Mouse (Mus musculus): ENCODE results near the gene Arhgef3. TPM values are rescaled to one million over a fixed set of nuclear protein-coding genes. Genes with fewer than 3 reads are reported as not detected.

The Arhgef3 gene
- polyA plus RNA-seq, 1 experiment from 2014 or later = 2.9 TPM

DNA sequence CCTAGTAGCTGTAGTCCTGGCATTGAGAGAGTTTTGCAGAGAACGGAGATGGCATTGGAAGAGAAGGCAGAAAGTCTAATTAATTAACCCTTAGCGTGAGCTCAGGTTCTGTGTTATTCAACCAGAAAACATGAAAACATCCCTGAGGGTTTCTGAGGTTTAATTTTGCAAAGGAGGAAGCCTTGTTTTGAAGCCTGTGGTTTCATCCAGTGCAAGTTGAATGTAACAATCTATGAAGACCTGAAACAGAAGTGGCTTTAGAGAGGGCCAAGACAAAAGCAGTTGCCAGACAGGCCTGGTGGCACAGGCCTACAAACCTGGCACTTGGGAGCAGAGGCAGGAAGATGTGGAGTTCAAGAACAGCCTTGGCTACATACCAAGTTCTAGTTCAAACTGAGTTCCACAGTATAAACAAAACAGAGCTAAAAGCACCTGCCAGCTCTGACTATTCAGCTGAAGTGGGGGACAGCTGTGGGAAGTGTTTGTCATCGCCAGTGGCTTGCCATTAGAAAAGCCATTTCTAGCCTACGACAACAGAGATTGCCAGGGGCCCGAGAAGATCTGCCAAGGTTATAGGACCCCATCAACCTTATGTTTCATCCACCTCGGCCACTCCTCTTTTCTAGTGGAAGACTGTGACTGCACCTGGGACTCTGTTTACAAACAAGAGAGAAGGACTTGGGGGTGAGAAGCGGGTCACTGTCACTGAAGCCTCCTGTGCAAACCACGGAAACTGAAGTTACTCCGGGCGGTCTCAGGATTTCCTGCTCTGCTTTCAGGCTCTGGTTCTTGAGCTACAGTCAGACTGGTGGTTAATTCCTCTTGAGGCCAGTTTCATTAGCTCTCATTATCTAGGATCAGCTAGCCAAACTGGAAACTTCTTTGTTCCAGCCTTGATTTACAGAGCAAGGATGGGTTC lies 287.9 kb downstream of the Arhgef3 start:
- Histone ChIP-seq H3K36me3 (ENCODE audit: control insufficient read depth, insufficient read depth, low read length) (no peaks in the 10 kb centered on the region), H3K4me3 (ENCODE audit: low read depth, low read length) (no peak overlapping the region), H3K27me3 (ENCODE audit: control insufficient read depth, insufficient read depth, low read length) (no peaks in the 10 kb centered on the region), H3K9me3 (ENCODE audit: control insufficient read depth, low read length) (no peaks in the 10 kb centered on the region), H3K9ac (ENCODE audit: low read length) (no peak overlapping the region), H3K4me1 (replicated peaks; ENCODE audit: control insufficient read depth, insufficient read depth, low read length) (no peaks in the 10 kb centered on the region), H3K4me2 (ENCODE audit: low read depth, low read length, severe bottlenecking) (no peak overlapping the region), H3K27ac (ENCODE audit: low read depth, low read length) (no peak overlapping the region)
- WGBS = 89% methylated on average over 10 of the region's 10 CpGs
- ATAC-seq (replicated peaks; ENCODE audit: low FRiP score) (no peak), DNase-seq (ENCODE audit: low spot score) (no peak)

DNA sequence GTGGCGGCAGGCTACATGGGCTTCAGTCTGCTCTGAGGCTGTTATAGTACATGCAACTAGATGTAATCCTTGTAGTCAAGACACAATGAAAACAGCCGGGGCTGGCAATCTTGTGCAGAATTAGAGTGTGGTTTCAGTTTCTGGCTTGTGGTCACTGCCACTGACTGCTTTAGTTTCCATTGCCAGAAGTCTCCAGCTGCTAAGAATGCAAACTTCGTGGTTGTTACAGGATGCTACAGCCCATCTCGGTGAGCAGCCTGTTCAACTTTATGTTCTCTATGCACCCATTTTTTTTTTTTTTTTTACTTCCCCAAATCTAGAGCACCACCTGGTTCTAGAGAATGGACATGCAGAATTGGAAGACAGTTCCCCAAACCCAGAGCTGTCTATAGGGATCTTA lies 290.8 kb downstream of the Arhgef3 start:
- no peak for ATAC-seq (replicated peaks; ENCODE audit: low FRiP score)
- Histone ChIP-seq H3K9me3 (ENCODE audit: control insufficient read depth, low read length) (no peaks in the 10 kb centered on the region), H3K4me2 (ENCODE audit: low read depth, low read length, severe bottlenecking) (no peak overlapping the region), H3K4me1 (replicated peaks; ENCODE audit: control insufficient read depth, insufficient read depth, low read length) (no peaks in the 10 kb centered on the region), H3K9ac (ENCODE audit: low read length) (no peak overlapping the region), H3K27me3 (ENCODE audit: control insufficient read depth, insufficient read depth, low read length) (no peaks in the 10 kb centered on the region), H3K27ac (ENCODE audit: low read depth, low read length) (no peak overlapping the region), H3K36me3 (ENCODE audit: control insufficient read depth, insufficient read depth, low read length) (no peaks in the 10 kb centered on the region), H3K4me3 (ENCODE audit: low read depth, low read length) (no peak overlapping the region)
- DNase-seq (ENCODE audit: low spot score) = no peak
- WGBS = 94% methylated on average over 4 of the region's 4 CpGs

DNA sequence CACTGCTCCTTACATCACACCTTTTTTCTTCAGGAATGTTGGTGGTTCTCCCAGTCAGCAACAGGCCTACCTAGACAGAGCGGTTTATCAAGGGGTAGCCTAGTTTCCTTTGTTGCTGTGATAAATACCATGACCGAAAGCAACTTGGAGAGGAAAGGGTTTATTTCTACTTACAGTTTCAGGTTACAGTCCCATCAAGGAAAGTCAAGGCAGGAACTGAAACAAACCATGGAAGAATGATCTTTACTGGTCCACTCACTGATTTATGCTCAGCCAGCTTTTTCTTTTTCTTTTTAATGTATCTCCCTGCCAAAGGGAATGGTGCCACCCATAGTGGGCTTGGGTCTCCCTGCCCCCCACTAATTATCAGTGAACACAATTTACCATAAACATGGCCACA lies 291.2 kb downstream of the Arhgef3 start:
- no peak overlapping the region for H3K9ac ChIP-seq (ENCODE audit: low read length)
- H3K4me2 ChIP-seq (ENCODE audit: low read depth, low read length, severe bottlenecking) = no peak overlapping the region
- H3K27ac ChIP-seq (ENCODE audit: low read depth, low read length) = no peak overlapping the region
- ATAC-seq (replicated peaks; ENCODE audit: low FRiP score) (no peak), DNase-seq (ENCODE audit: low spot score) (no peak)
- no peaks in the 10 kb centered on the region for H3K36me3 ChIP-seq (ENCODE audit: control insufficient read depth, insufficient read depth, low read length)
- no peaks in the 10 kb centered on the region for H3K4me1 ChIP-seq (replicated peaks; ENCODE audit: control insufficient read depth, insufficient read depth, low read length)
- no peaks in the 10 kb centered on the region for H3K9me3 ChIP-seq (ENCODE audit: control insufficient read depth, low read length)
- 90% methylated on average over 2 of the region's 2 CpGs for WGBS
- H3K27me3 ChIP-seq (ENCODE audit: control insufficient read depth, insufficient read depth, low read length) = no peaks in the 10 kb centered on the region
- H3K4me3 ChIP-seq (ENCODE audit: low read depth, low read length) = no peak overlapping the region

DNA sequence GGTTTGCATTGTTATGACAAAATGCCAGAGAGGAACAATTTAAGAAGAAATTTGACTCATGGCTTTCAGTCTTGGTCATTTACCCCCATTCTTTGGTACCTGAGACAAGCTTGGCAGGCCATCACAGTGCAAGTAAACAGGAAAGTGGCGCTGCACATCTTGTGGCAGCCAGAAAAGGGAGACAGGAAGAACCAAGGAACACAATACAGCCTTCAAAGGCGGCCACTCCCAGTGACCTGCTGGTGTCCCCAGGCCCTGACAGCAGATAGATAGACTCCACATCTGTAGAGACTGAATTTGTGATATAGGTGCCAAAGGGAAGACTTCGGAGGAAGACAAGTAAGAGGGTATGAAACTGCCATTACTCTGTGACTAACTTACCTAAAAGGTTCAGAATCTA lies 293.5 kb downstream of the Arhgef3 start:
- no peaks in the 10 kb centered on the region for H3K36me3 ChIP-seq (ENCODE audit: control insufficient read depth, insufficient read depth, low read length)
- DNase-seq (ENCODE audit: low spot score) = no peak
- no peak overlapping the region for H3K27ac ChIP-seq (ENCODE audit: low read depth, low read length)
- no peak overlapping the region for H3K9ac ChIP-seq (ENCODE audit: low read length)
- H3K4me3 ChIP-seq (ENCODE audit: low read depth, low read length) = no peak overlapping the region
- no peaks in the 10 kb centered on the region for H3K27me3 ChIP-seq (ENCODE audit: control insufficient read depth, insufficient read depth, low read length)
- 90% methylated on average over 3 of the region's 3 CpGs for WGBS
- no peak for ATAC-seq (replicated peaks; ENCODE audit: low FRiP score)
- no peaks in the 10 kb centered on the region for H3K9me3 ChIP-seq (ENCODE audit: control insufficient read depth, low read length)
- H3K4me2 ChIP-seq (ENCODE audit: low read depth, low read length, severe bottlenecking) = no peak overlapping the region
- H3K4me1 ChIP-seq (replicated peaks; ENCODE audit: control insufficient read depth, insufficient read depth, low read length) = no peaks in the 10 kb centered on the region

DNA sequence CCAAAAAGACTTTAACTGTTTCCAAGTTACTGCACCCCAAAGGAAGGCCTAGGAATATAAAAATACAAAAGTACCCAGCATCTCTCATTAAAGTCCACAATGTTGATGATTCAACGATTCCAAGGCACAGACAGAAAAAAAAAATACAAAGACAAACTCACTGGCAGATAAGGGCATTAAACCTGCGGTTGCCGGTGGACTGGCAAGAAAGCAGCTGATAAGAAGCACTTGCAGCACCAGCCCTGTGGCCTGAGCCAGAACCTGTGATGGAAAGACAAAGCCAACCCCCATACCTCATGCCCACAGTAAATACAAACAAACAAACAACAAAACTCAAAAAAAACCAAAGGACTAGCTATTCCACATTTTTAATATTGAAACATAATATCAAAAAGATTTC lies 295.0 kb downstream of the Arhgef3 start:
- H3K4me2 ChIP-seq (ENCODE audit: low read depth, low read length, severe bottlenecking) = no peak overlapping the region
- no peaks in the 10 kb centered on the region for H3K36me3 ChIP-seq (ENCODE audit: control insufficient read depth, insufficient read depth, low read length)
- H3K27ac ChIP-seq (ENCODE audit: low read depth, low read length) = no peak overlapping the region
- H3K9me3 ChIP-seq (ENCODE audit: control insufficient read depth, low read length) = no peaks in the 10 kb centered on the region
- H3K27me3 ChIP-seq (ENCODE audit: control insufficient read depth, insufficient read depth, low read length) = no peaks in the 10 kb centered on the region
- H3K4me3 ChIP-seq (ENCODE audit: low read depth, low read length) = no peak overlapping the region
- no peaks in the 10 kb centered on the region for H3K4me1 ChIP-seq (replicated peaks; ENCODE audit: control insufficient read depth, insufficient read depth, low read length)
- H3K9ac ChIP-seq (ENCODE audit: low read length) = no peak overlapping the region
- whole genome bisulfite sequencing = 95% methylated on average over 3 of the region's 3 CpGs
- no peak for DNase-seq (ENCODE audit: low spot score)
- no peak for ATAC-seq (replicated peaks; ENCODE audit: low FRiP score)

DNA sequence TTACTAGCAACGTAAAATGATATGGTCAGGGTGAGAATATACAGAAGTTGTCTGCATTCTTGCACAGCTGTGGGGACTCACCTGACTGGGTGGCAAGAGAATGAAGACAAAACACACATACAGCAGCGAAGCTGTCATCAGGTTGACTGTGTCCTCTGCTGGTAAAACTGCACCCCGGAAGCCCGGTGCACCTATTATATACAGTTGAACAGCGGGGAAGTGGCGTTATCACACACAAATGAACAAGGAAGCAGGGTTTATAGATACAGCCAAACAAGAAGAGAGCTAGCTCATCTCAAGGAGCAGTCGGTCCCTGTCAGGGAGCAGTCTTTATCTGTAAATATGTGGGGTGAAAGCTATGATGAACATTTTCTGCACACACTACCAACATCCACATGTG lies 296.8 kb downstream of the Arhgef3 start:
- H3K36me3 ChIP-seq (ENCODE audit: control insufficient read depth, insufficient read depth, low read length) = no peaks in the 10 kb centered on the region
- no peak for DNase-seq (ENCODE audit: low spot score)
- H3K27ac ChIP-seq (ENCODE audit: low read depth, low read length) = no peak overlapping the region
- no peaks in the 10 kb centered on the region for H3K9me3 ChIP-seq (ENCODE audit: control insufficient read depth, low read length)
- WGBS = 92% methylated on average over 7 of the region's 7 CpGs
- H3K4me1 ChIP-seq (replicated peaks; ENCODE audit: control insufficient read depth, insufficient read depth, low read length) = no peaks in the 10 kb centered on the region
- H3K4me3 ChIP-seq (ENCODE audit: low read depth, low read length) = no peak overlapping the region
- no peak for ATAC-seq (replicated peaks; ENCODE audit: low FRiP score)
- no peak overlapping the region for H3K4me2 ChIP-seq (ENCODE audit: low read depth, low read length, severe bottlenecking)
- no peaks in the 10 kb centered on the region for H3K27me3 ChIP-seq (ENCODE audit: control insufficient read depth, insufficient read depth, low read length)
- H3K9ac ChIP-seq (ENCODE audit: low read length) = no peak overlapping the region

DNA sequence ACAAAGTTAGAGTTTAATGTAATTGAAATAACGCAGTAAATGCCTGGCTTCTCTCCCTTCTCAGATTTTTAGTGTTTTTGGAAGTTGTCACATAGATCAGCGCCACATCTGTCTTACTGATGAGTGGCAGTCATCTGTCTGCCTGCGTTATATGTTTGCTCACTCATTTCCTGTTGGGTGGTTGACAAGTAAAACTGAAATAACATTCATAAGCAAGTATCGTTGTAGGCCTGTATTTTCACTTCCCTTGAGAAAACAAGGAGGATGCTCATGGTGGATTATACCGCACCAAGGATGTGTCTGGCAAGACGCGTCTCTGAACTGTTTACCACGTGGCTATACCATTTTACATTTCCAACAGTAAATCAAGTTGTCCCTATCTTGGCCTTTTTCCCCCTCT lies 298.0 kb downstream of the Arhgef3 start:
- DNase-seq (ENCODE audit: low spot score) (no peak), ATAC-seq (replicated peaks; ENCODE audit: low FRiP score) (no peak)
- Histone ChIP-seq H3K9me3 (ENCODE audit: control insufficient read depth, low read length) (no peaks in the 10 kb centered on the region), H3K36me3 (ENCODE audit: control insufficient read depth, insufficient read depth, low read length) (no peaks in the 10 kb centered on the region), H3K4me3 (ENCODE audit: low read depth, low read length) (no peak overlapping the region), H3K4me2 (ENCODE audit: low read depth, low read length, severe bottlenecking) (no peak overlapping the region), H3K27ac (ENCODE audit: low read depth, low read length) (no peak overlapping the region), H3K9ac (ENCODE audit: low read length) (no peak overlapping the region), H3K27me3 (ENCODE audit: control insufficient read depth, insufficient read depth, low read length) (no peaks in the 10 kb centered on the region), H3K4me1 (replicated peaks; ENCODE audit: control insufficient read depth, insufficient read depth, low read length) (no peaks in the 10 kb centered on the region)
- 89% methylated on average over 8 of the region's 8 CpGs for WGBS

DNA sequence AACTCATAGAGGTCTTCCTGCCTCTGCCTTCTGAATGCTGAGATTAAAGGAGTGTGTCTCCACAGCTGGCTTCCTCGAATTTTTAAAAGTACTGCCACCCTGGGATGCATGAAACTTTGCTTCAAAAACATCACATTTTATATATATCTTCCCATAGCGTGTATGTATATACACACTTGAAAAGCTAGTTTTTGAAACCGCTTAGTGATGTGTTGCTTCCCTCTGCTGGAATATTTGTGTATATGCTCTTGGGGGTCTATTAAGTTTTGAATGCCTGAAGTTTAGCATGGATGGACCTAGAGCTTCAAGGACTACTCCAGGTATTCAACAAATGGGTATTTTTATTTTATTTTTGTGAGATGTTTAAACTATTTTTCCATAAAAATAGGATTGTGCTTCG lies 299.3 kb downstream of the Arhgef3 start:
- Histone ChIP-seq H3K36me3 (ENCODE audit: control insufficient read depth, insufficient read depth, low read length) (no peaks in the 10 kb centered on the region), H3K9me3 (ENCODE audit: control insufficient read depth, low read length) (no peaks in the 10 kb centered on the region), H3K4me3 (ENCODE audit: low read depth, low read length) (no peak overlapping the region), H3K27ac (ENCODE audit: low read depth, low read length) (no peak overlapping the region), H3K4me2 (ENCODE audit: low read depth, low read length, severe bottlenecking) (no peak overlapping the region), H3K4me1 (replicated peaks; ENCODE audit: control insufficient read depth, insufficient read depth, low read length) (no peaks in the 10 kb centered on the region), H3K9ac (ENCODE audit: low read length) (no peak overlapping the region), H3K27me3 (ENCODE audit: control insufficient read depth, insufficient read depth, low read length) (no peaks in the 10 kb centered on the region)
- DNase-seq (ENCODE audit: low spot score) (no peak), ATAC-seq (replicated peaks; ENCODE audit: low FRiP score) (no peak)
- 58% methylated on average over 4 of the region's 4 CpGs for WGBS

DNA sequence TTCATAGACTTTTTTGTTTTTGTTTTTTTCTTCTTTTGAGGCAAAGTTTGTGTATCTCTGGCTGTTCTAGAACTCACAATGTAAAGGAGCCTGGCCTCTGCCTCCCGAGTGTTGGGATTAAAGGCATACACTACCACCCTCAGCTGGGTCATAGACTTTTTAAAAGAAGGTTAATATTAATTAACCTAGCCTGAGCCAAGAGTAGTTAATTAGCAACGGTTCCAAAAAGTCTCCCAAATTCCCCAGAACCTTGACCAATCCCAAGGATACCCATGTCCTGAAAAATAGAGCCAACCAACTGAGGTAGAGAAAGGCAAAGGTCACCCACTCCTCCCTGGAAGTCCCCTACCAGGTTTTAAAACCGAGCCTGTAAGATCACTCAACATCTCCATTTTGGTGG lies 306.1 kb downstream of the Arhgef3 start:
- Histone ChIP-seq H3K9me3 (ENCODE audit: control insufficient read depth, low read length) (no peaks in the 10 kb centered on the region), H3K4me1 (replicated peaks; ENCODE audit: control insufficient read depth, insufficient read depth, low read length) (no peaks in the 10 kb centered on the region), H3K4me2 (ENCODE audit: low read depth, low read length, severe bottlenecking) (no peak overlapping the region), H3K27ac (ENCODE audit: low read depth, low read length) (no peak overlapping the region), H3K4me3 (ENCODE audit: low read depth, low read length) (no peak overlapping the region), H3K9ac (ENCODE audit: low read length) (no peak overlapping the region), H3K27me3 (ENCODE audit: control insufficient read depth, insufficient read depth, low read length) (no peaks in the 10 kb centered on the region), H3K36me3 (ENCODE audit: control insufficient read depth, insufficient read depth, low read length) (no peaks in the 10 kb centered on the region)
- DNase-seq (ENCODE audit: low spot score) = no peak
- WGBS = 75% methylated on average over 3 of the region's 3 CpGs
- ATAC-seq (replicated peaks; ENCODE audit: low FRiP score) = no peak
